Mouse (Mus musculus): Measurements from ENCODE around the gene Wdr90. TPM values are rescaled to one million over a fixed set of nuclear protein-coding genes. Genes with fewer than 3 reads are reported as not detected.

Wdr90 gene
- polyA plus RNA-seq, 1 experiment, result 14.4 TPM

- peak; percentile 82 for DNase-seq (ENCODE audit: low spot score)
Observed at GRCm38 (mm10) chr17:25844396-25844901, 16.9 kb downstream of the Wdr90 start, which contains the start of gene Rhot2. Rhot2 (minus strand) TSS chr17:25844851.

- DNase-seq (ENCODE audit: low spot score), result no peak
Observed at GRCm38 (mm10) chr17:25843636-25844395, 17.5 kb downstream of the Wdr90 start.

GRCm38 (mm10) chr17:25843122-25843521 is 18.2 kb downstream of the Wdr90 start:
- DNase-seq (ENCODE audit: low spot score), result no peak

GRCm38 (mm10) chr17:25842509-25842908 is 18.8 kb downstream of the Wdr90 start:
- no peak for DNase-seq (ENCODE audit: low spot score)

GRCm38 (mm10) chr17:25841117-25841880 is 20.0 kb downstream of the Wdr90 start, which contains the start of gene Gm20683:
Gm20683 (minus strand) TSS chr17:25841763.
- no peak for DNase-seq (ENCODE audit: low spot score)

GRCm38 (mm10) chr17:25840519-25840918 is 20.8 kb downstream of the Wdr90 start:
- no peak for DNase-seq (ENCODE audit: low spot score)

- no peak for DNase-seq (ENCODE audit: low spot score)
Observed at GRCm38 (mm10) chr17:25839455-25840235, 21.7 kb downstream of the Wdr90 start.

GRCm38 (mm10) chr17:25838904-25839303 is 22.4 kb downstream of the Wdr90 start:
- DNase-seq (ENCODE audit: low spot score), result no peak

- no peak for DNase-seq (ENCODE audit: low spot score)
Observed at GRCm38 (mm10) chr17:25837533-25837932, 23.8 kb downstream of the Wdr90 start.

GRCm38 (mm10) chr17:25837076-25837410 is 24.3 kb downstream of the Wdr90 start, which contains the start of gene Rhbdl1:
Rhbdl1 (minus strand) TSS chr17:25837295.
- no peak for DNase-seq (ENCODE audit: low spot score)

- no peak for DNase-seq (ENCODE audit: low spot score)
Observed at GRCm38 (mm10) chr17:25836397-25837075, 24.8 kb downstream of the Wdr90 start.

GRCm38 (mm10) chr17:25835816-25836215 is 25.5 kb downstream of the Wdr90 start:
- DNase-seq (ENCODE audit: low spot score), result no peak

GRCm38 (mm10) chr17:25835301-25835700 is 26.0 kb downstream of the Wdr90 start:
- DNase-seq (ENCODE audit: low spot score), result no peak

- no peak for DNase-seq (ENCODE audit: low spot score)
Observed at GRCm38 (mm10) chr17:25834595-25835222, 26.6 kb downstream of the Wdr90 start.

GRCm38 (mm10) chr17:25833961-25834594 is 27.2 kb downstream of the Wdr90 start:
- DNase-seq (ENCODE audit: low spot score), result no peak

GRCm38 (mm10) chr17:25833291-25833663 is 28.0 kb downstream of the Wdr90 start, which contains the start of gene Stub1:
Stub1 (minus strand) TSS chr17:25833404.
- DNase-seq (ENCODE audit: low spot score), result no peak

GRCm38 (mm10) chr17:25832436-25833290 is 28.6 kb downstream of the Wdr90 start:
- peak; percentile 98 for DNase-seq (ENCODE audit: low spot score)

GRCm38 (mm10) chr17:25831451-25832281 is 29.6 kb downstream of the Wdr90 start:
- DNase-seq (ENCODE audit: low spot score), result no peak

All from urinary bladder, adult 2 months (tissue).